Mouse (Mus musculus) monocyte, adult 5-6 weeks (primary cell): ENCODE measurements around the gene Pakap. TPM values are rescaled to one million over a fixed set of nuclear protein-coding genes. Genes with fewer than 3 reads are reported as not detected.

Experiments used
- ATAC-seq: fragments of 153-309, 156-312 bp; replicated peaks from 2 replicates; pipeline ENCODE4 v1.8.0; 2017; ENCODE audit warnings: mild to moderate bottlenecking; ENCODE audit not compliant: low TSS enrichment, insufficient number of reproducible peaks, severe bottlenecking, poor library complexity, low FRiP score
- total RNA-seq: library from RNA; stranded (forward); fragments of 200-1000, 200-491, 200-594 nt; gene quantifications from 3 replicates; pipeline ENCODE4 v1.2.3, GENCODE M21; 2017

The Pakap gene
- 0.29 TPM in 1 of 3 replicates, not detected in the others for total RNA-seq

GRCm38 (mm10) chr4:57567666-57568206 is at the start of gene Pakap:
TSS of gene Pakap (plus strand) at chr4:57568179.
- ATAC-seq, result no peak

- ATAC-seq, result no peak
Observed at GRCm38 (mm10) chr4:57523456-57523855, 44.5 kb upstream of the Pakap start.

- no peak for ATAC-seq
Observed at GRCm38 (mm10) chr4:57524461-57524860, 43.5 kb upstream of the Pakap start.

GRCm38 (mm10) chr4:57525221-57526011 is 42.6 kb upstream of the Pakap start:
- no peak for ATAC-seq

- no peak for ATAC-seq
Observed at GRCm38 (mm10) chr4:57528296-57528695, 39.7 kb upstream of the Pakap start.

GRCm38 (mm10) chr4:57533686-57534085 is 34.3 kb upstream of the Pakap start:
- no peak for ATAC-seq

GRCm38 (mm10) chr4:57534232-57534631 is 33.7 kb upstream of the Pakap start:
- no peak for ATAC-seq

- no peak for ATAC-seq
Observed at GRCm38 (mm10) chr4:57535087-57535486, 32.9 kb upstream of the Pakap start.

- no peak for ATAC-seq
Observed at GRCm38 (mm10) chr4:57538029-57538688, 29.8 kb upstream of the Pakap start.

- ATAC-seq, result no peak
Observed at GRCm38 (mm10) chr4:57543692-57544256, 24.2 kb upstream of the Pakap start.

- ATAC-seq, result no peak
Observed at GRCm38 (mm10) chr4:57547785-57548184, 20.2 kb upstream of the Pakap start.

- ATAC-seq, result no peak
Observed at GRCm38 (mm10) chr4:57550216-57550615, 17.8 kb upstream of the Pakap start.

- ATAC-seq, result no peak
Observed at GRCm38 (mm10) chr4:57557102-57557501, 10.9 kb upstream of the Pakap start.

- no peak for ATAC-seq
Observed at GRCm38 (mm10) chr4:57559438-57559837, 8.5 kb upstream of the Pakap start.

GRCm38 (mm10) chr4:57560010-57560409 is 8.0 kb upstream of the Pakap start:
- no peak for ATAC-seq

- no peak for ATAC-seq
Observed at GRCm38 (mm10) chr4:57561055-57561454, 6.9 kb upstream of the Pakap start.

- no peak for ATAC-seq
Observed at GRCm38 (mm10) chr4:57565283-57565682, 2.7 kb upstream of the Pakap start.

GRCm38 (mm10) chr4:57565811-57566210 is 2.2 kb upstream of the Pakap start:
- no peak for ATAC-seq

- ATAC-seq, result no peak
Observed at GRCm38 (mm10) chr4:57568268-57569068, 489 bp downstream of the Pakap start.
